Mouse (Mus musculus): ENCODE results near the gene Pnma1.
A peak's percentile ranks its signal among the peaks of the same experiment; 100 is the strongest.

- TF ChIP-seq CTCF (IDR thresholded peaks at IDR 0.05; ENCODE audit: low read depth): peak; percentile 25; the same call in 1 of the 2 replicates
- TF ChIP-seq EP300 (IDR thresholded peaks at IDR 0.05; ENCODE audit: low read depth): no peak
Observed at GRCm38 (mm10) chr12:84187752-84188601, 39.7 kb upstream of the Pnma1 start.
